Mouse (Mus musculus) cortical plate, adult 2 months (tissue): ENCODE measurements at regions not wholly inside any gene's neighbourhood (a gene's known extent, or its start where the extent isn't known, plus 50 kb on each side); places are given as distances from the start of the nearest gene placed in this dataset.

Experiments
- CTCF ChIP-seq: fragments of 200-500 bp; IDR thresholded peaks from 2 replicates; pipeline ENCODE4 v1.5.1; 2011; ENCODE audit warnings: mild to moderate bottlenecking, control low read depth, low read length; ENCODE audit not compliant: insufficient read depth; ENCODE audit errors: extremely low read depth
- POLR2A ChIP-seq: fragments of 200-500 bp; IDR thresholded peaks from 2 replicates; pipeline ENCODE4 v1.6.1; 2011; ENCODE audit warnings: mild to moderate bottlenecking, low read length, control low read depth; ENCODE audit not compliant: insufficient read depth; ENCODE audit errors: extremely low read depth

DNA sequence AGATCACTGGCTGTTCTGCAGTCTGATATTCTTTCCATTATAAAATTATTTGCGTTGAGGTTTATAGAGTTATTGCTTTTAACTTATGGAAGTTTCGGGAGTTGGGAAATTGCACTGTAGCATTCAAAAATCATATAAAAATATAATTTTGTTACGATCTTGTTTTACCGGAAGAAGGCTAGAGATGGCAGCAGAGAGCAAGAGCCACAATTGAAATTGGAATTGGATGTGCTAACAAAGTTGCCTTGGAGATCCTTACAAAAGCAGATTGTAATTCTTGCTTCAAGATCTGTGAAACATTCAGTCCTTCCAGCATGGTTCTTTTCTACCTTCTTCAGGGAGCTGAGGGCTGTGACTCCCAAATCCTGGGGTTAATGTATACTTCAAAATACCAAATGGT is 514.4 kb downstream of the Tox3 start:
- peak; percentile 18; the same call in 1 of the 2 replicates for TF ChIP-seq CTCF
- no peak for TF ChIP-seq POLR2A
